Mouse (Mus musculus): ENCODE data around the gene Hes2. TPM values are rescaled to one million over a fixed set of nuclear protein-coding genes. Genes with fewer than 3 reads are reported as not detected.
A peak's percentile ranks its signal among the peaks of the same experiment; 100 is the strongest.

Gene Hes2
- polyA plus RNA-seq, 1 experiment from 2014 or later = 1.6 TPM

DNA sequence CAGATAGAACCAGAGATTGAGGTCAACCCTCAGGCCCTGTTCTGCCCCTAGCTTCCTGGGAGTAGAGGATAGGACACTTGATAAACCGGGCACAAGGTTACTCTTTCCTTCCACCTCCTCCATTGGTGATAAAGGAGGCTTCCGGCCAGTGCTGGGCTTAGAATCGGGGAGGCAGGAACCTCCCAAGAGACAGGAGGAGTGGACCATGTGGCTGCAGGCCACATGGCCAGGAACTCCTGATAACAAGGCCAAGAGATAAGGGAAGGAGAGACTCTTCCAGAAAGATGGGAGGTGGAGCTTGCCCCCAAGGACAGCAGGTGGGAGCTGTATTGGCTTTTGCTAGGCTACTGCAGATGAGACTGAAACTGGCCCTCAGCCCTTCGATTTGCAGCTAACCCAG, 8.1 kb upstream of the Hes2 start:
- H3K36me3 ChIP-seq = no peaks in the 10 kb centered on the region
- ATAC-seq (ENCODE audit: insufficient number of reproducible peaks, low FRiP score, low TSS enrichment, low read depth) = no peak
- WGBS = 77% methylated on average over 4 of the region's 4 CpGs

DNA sequence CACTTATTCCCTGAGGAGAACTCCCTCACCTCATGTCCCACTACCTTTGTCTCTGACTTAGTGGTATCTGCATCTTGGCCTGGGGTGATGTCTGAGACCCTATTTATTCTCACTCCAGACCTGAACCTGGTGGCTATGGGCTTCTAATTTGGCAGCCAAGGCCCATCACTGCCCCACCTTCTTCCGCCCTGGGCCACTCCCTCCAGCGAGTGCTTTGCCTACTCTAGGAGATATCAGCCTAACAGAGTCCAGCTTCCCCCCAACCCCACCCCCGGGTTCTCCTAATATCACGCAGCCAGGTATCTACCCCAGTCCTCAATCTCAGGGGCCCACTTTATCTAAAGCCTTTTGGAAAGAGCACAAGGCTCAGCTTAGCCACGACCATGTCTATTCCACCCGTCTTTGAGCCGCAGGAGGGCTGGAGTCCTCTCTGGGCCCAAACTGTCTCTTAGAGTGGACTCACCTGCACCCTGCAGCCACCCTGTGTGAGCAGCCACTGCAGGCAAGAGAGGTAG, 7.2 kb upstream of the Hes2 start:
- Histone ChIP-seq H3K9me3 (replicated peaks) (no peaks in the 10 kb centered on the region), H3K9ac (no peak overlapping the region), H3K36me3 (no peaks in the 10 kb centered on the region), H3K4me1 (peaks cover 23% of the 10 kb centered on the region), H3K27me3 (peaks cover 72% of the 10 kb centered on the region), H3K4me2 (replicated peaks) (peak overlapping the region; percentile 65), H3K27ac (replicated peaks) (no peak overlapping the region), H3K4me3 (replicated peaks) (peak overlapping the region; percentile 43)
- 0 out of 2 replicates have a peak, but pooled peaks have one; percentile 3 for ATAC-seq (ENCODE audit: insufficient number of reproducible peaks, low FRiP score, low TSS enrichment, low read depth)
- 16% methylated on average over 7 of the region's 7 CpGs for WGBS

More for the DNA sequence above, 8.1 kb upstream of the Hes2 start:
- H3K4me1 ChIP-seq = peaks cover 23% of the 10 kb centered on the region
- H3K4me2 ChIP-seq (replicated peaks) = no peak overlapping the region
- H3K9ac ChIP-seq = no peak overlapping the region
- H3K27ac ChIP-seq (replicated peaks) = no peak overlapping the region
- peaks cover 67% of the 10 kb centered on the region for H3K27me3 ChIP-seq
- H3K4me3 ChIP-seq (replicated peaks) = no peak overlapping the region
- no peaks in the 10 kb centered on the region for H3K9me3 ChIP-seq (replicated peaks)

DNA sequence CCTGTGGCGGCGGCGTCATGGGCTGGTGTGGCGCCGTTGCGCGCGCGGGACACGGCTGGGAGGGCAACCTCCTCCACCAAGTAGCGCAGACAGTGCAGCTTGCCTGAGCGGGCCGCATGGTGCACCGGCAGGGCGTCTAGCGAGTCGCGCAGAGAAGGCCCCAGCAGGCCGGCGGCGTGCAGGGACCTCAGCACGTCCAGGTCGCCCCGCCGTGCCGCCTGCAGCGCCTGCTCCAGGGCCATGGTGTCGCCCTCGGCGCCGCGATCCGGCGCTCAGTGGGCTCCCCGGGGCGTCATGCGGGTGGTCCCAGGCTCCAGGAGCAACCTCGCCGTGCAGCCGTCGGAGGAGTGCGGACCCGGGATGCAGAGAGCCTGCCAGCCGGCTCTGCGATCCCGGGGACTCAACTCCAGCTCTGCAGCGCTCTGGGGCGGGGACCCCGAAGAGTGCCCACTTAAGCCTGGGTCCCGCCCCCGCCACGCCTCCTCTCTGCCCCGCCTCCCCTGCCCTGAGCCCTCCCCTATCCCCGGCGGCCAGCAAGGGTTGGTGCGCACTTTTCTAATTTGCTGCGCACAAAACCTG, 6.6 kb upstream of the Hes2 start, which contains the start of gene Espn:
TSS of gene Espn (minus strand) at position 406 of the 579 bp plus-strand sequence.
- ATAC-seq (ENCODE audit: insufficient number of reproducible peaks, low FRiP score, low TSS enrichment, low read depth) = peak; percentile 58; the same call in 1 of the 2 replicates
- Histone ChIP-seq H3K4me3 (replicated peaks) (peak within 1 kb of the TSS; percentile 43), H3K27ac (replicated peaks) (no peak within 1 kb of the TSS), H3K4me2 (replicated peaks) (peak within 1 kb of the TSS; percentile 65), H3K36me3 (no peaks in the 10 kb centered on the region), H3K4me1 (peaks cover 23% of the 10 kb centered on the region), H3K27me3 (peaks cover 74% of the 10 kb centered on the region), H3K9ac (no peak within 1 kb of the TSS), H3K9me3 (replicated peaks) (no peaks in the 10 kb centered on the region)
- 1% methylated on average over 57 of the region's 57 CpGs for WGBS

DNA sequence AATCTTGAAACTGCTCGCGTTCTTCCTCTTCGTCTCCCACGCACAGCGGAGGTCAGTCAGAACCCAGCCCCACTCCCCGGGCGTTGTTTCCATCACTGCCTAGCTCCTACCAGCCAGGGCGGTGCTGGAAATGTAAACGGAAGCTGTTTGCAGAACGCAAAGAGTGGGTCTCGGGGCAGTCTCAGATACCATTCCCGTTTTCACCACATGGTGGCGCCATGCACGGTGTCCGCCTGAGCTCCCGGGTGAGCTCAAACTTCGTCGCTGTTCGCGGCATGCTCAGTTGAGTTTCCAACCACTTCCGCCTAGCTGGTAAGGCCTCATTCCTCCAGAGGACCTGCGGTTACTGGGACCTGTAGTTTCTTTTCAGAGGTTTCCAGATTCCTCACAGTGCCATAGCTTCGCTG, 4.9 kb upstream of the Hes2 start:
- Histone ChIP-seq H3K4me1 (peaks cover 31% of the 10 kb centered on the region), H3K27ac (replicated peaks) (no peak overlapping the region), H3K27me3 (peaks cover 89% of the 10 kb centered on the region), H3K4me3 (replicated peaks) (peak overlapping the region; percentile 26), H3K36me3 (no peaks in the 10 kb centered on the region), H3K9me3 (replicated peaks) (no peaks in the 10 kb centered on the region), H3K4me2 (replicated peaks) (peak overlapping the region; percentile 45), H3K9ac (no peak overlapping the region)
- ATAC-seq (ENCODE audit: insufficient number of reproducible peaks, low FRiP score, low TSS enrichment, low read depth) = no peak
- WGBS = 2% methylated on average over 23 of the region's 23 CpGs

DNA sequence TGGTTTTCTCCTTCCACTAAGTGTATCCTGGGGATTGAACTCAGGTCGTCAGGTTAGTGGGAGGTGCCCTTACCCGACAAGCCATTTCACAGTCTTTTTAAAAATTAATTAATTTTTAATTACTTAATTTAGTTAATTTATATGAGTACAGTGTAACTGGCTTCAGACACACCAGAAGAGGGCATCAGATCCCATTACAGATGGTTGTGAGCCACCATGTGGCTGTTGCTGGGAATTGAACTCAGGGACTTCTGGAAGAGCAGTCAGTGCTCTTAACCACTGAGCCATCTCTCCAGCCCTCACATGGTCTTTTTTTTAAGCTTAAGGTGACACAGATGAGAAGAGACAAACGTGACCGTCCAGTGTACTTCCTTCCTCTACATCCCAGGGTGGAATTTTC, 3.6 kb upstream of the Hes2 start:
- H3K9me3 ChIP-seq (replicated peaks) = no peaks in the 10 kb centered on the region
- peaks cover 89% of the 10 kb centered on the region for H3K27me3 ChIP-seq
- H3K36me3 ChIP-seq = no peaks in the 10 kb centered on the region
- peaks cover 42% of the 10 kb centered on the region for H3K4me1 ChIP-seq
- no peak overlapping the region for H3K9ac ChIP-seq
- H3K27ac ChIP-seq (replicated peaks) = no peak overlapping the region
- WGBS = 71% methylated on average over 4 of the region's 4 CpGs
- H3K4me3 ChIP-seq (replicated peaks) = no peak overlapping the region
- no peak for ATAC-seq (ENCODE audit: insufficient number of reproducible peaks, low FRiP score, low TSS enrichment, low read depth)
- no peak overlapping the region for H3K4me2 ChIP-seq (replicated peaks)

DNA sequence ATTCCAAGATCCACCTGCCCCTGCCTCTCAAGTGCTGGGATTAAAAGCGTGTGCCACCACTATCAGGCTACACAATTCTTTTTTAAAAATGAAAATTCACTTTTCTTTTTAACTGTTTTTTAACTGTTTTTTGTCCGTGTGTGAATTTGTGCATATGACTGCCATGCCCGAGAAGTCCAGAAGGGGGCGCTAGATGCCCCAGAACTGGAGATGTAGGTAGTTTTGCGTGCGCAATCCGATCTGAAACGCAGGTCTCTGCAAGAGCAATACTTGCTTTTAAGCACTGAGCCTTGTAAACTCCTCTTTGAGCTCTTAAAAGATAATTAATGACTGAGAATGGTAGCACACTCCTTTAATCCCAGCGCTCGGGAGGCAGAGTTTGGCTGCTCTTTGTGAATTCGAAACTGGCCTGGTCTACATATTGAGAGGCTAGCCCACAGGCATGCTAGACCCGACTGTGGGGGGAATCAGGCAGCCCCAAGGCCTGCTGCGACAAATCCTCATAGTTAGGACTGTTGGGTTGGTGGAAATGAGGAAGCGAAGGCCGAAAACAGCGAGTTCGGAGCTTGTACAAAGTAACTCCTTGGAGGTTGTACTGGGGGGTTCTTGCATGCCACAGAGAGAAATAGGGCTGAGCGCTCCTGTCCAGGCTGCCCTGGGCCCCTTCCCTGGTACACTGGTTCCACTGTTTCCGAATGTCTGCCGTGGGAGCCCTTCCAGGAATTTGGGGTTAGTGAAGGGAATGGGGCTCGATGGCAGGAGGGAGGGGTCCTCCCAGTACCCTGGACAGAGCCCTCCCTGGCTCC, 685 bp upstream of the Hes2 start:
- 12% methylated on average over 21 of the region's 21 CpGs for WGBS
- H3K9me3 ChIP-seq (replicated peaks) = no peaks in the 10 kb centered on the region
- ATAC-seq (ENCODE audit: insufficient number of reproducible peaks, low FRiP score, low TSS enrichment, low read depth) = no peak
- H3K4me2 ChIP-seq (replicated peaks) = peak overlapping the region; percentile 44
- no peaks in the 10 kb centered on the region for H3K36me3 ChIP-seq
- H3K27me3 ChIP-seq = peaks cover 89% of the 10 kb centered on the region
- no peak overlapping the region for H3K27ac ChIP-seq (replicated peaks)
- no peak overlapping the region for H3K9ac ChIP-seq
- peaks cover 30% of the 10 kb centered on the region for H3K4me1 ChIP-seq
- H3K4me3 ChIP-seq (replicated peaks) = peak overlapping the region; percentile 24

DNA sequence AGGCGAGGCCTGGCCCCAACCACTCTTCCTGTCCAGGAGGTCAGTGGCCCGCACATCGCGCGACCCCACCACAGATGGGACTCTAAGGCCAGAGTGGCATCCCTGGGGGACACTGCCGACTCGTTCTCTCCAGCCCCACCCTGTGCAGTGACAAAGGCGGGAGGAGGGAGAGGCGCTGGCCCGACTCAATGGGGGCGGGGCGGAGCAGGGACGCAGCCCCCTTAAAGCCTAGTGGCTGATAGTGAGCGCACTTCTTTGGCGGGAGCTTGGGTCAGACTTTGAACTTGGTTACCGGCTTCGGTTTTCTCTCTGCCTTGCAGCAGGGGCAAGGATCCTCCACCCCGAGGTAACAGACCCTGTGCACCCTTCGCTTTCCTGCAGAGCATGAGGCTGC, 615 bp downstream of the Hes2 start:
- Histone ChIP-seq H3K27me3 (peaks cover 84% of the 10 kb centered on the region), H3K27ac (replicated peaks) (no peak overlapping the region), H3K9ac (no peak overlapping the region), H3K9me3 (replicated peaks) (no peaks in the 10 kb centered on the region), H3K4me3 (replicated peaks) (peak overlapping the region; percentile 24; the same call in 1 of the 2 replicates), H3K36me3 (no peaks in the 10 kb centered on the region), H3K4me1 (peaks cover 20% of the 10 kb centered on the region), H3K4me2 (replicated peaks) (peak overlapping the region; percentile 44)
- no peak for ATAC-seq (ENCODE audit: insufficient number of reproducible peaks, low FRiP score, low TSS enrichment, low read depth)
- WGBS = 2% methylated on average over 19 of the region's 19 CpGs

DNA sequence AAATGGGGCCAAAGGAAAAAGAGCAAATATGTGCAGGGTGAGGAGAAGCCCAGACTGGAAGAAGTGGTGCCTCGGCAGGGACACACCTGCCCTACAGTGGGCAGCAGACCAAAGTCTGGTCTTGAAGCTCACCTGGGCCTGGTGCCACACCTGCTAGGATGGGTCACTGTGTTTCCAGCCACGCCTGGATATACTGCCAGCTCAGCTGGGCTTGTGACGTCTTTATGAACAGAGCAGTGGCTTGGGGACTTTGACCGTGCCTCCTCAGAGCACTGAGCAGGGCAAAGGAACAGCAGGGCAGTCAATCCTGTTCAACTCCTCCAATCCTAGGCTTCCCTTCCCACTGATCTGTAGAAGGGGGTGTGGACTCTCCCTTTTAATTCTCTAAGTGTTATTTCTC, 2.1 kb downstream of the Hes2 start:
- WGBS = 32% methylated on average over 4 of the region's 4 CpGs
- no peak overlapping the region for H3K27ac ChIP-seq (replicated peaks)
- ATAC-seq (ENCODE audit: insufficient number of reproducible peaks, low FRiP score, low TSS enrichment, low read depth) = no peak
- no peaks in the 10 kb centered on the region for H3K36me3 ChIP-seq
- no peak overlapping the region for H3K9ac ChIP-seq
- no peaks in the 10 kb centered on the region for H3K9me3 ChIP-seq (replicated peaks)
- peaks cover 29% of the 10 kb centered on the region for H3K4me1 ChIP-seq
- H3K4me3 ChIP-seq (replicated peaks) = no peak overlapping the region
- peaks cover 73% of the 10 kb centered on the region for H3K27me3 ChIP-seq
- H3K4me2 ChIP-seq (replicated peaks) = no peak overlapping the region

DNA sequence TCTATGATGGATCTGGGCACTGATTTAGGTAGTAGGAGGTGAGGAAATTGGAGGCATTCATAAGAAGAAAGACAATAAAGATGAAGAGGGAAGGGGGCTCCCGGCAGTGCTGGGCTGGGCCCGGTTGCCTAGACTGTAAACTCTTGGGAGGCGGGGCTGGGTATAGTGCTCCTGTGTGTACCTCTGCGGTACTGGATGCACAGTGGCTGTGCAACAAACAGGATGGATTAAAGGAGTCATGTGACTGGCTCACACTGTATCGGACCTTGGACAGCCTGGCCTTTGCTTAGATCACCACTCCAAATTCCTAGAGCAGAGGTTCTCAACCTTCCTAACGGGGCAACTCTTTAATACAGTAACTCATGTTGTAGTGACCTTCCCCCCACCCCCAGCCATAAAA, 2.9 kb downstream of the Hes2 start:
- Histone ChIP-seq H3K27ac (replicated peaks) (no peak overlapping the region), H3K4me1 (peaks cover 32% of the 10 kb centered on the region), H3K4me2 (replicated peaks) (no peak overlapping the region), H3K4me3 (replicated peaks) (no peak overlapping the region), H3K9me3 (replicated peaks) (no peaks in the 10 kb centered on the region), H3K9ac (no peak overlapping the region), H3K36me3 (no peaks in the 10 kb centered on the region), H3K27me3 (peaks cover 70% of the 10 kb centered on the region)
- 65% methylated on average over 6 of the region's 6 CpGs for WGBS
- no peak for ATAC-seq (ENCODE audit: insufficient number of reproducible peaks, low FRiP score, low TSS enrichment, low read depth)

DNA sequence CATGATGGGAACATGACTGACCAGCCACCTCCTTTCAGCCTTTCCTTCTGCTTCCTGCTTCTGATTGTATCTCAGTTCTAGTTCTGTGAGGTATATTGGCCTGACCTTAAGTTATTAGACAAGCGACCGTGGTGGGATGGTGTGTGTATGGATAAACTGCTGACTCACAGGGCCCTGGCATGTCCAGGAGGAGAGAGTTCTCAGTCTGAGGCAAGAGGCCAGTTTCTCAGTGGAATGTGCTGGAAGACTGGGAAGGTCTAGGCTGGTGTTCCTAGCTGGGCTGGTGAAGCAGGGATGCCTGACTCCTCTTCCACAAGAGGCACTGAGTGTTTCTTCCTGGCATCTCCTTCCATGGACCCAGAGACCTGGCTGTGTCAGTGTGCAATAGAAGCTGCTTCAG, 4.1 kb downstream of the Hes2 start:
- H3K36me3 ChIP-seq = no peaks in the 10 kb centered on the region
- peaks cover 61% of the 10 kb centered on the region for H3K27me3 ChIP-seq
- ATAC-seq (ENCODE audit: insufficient number of reproducible peaks, low FRiP score, low TSS enrichment, low read depth) = no peak
- no peak overlapping the region for H3K9ac ChIP-seq
- peaks cover 32% of the 10 kb centered on the region for H3K4me1 ChIP-seq
- 76% methylated on average over 2 of the region's 2 CpGs for WGBS
- H3K4me3 ChIP-seq (replicated peaks) = no peak overlapping the region
- H3K4me2 ChIP-seq (replicated peaks) = no peak overlapping the region
- no peak overlapping the region for H3K27ac ChIP-seq (replicated peaks)
- H3K9me3 ChIP-seq (replicated peaks) = no peaks in the 10 kb centered on the region

DNA sequence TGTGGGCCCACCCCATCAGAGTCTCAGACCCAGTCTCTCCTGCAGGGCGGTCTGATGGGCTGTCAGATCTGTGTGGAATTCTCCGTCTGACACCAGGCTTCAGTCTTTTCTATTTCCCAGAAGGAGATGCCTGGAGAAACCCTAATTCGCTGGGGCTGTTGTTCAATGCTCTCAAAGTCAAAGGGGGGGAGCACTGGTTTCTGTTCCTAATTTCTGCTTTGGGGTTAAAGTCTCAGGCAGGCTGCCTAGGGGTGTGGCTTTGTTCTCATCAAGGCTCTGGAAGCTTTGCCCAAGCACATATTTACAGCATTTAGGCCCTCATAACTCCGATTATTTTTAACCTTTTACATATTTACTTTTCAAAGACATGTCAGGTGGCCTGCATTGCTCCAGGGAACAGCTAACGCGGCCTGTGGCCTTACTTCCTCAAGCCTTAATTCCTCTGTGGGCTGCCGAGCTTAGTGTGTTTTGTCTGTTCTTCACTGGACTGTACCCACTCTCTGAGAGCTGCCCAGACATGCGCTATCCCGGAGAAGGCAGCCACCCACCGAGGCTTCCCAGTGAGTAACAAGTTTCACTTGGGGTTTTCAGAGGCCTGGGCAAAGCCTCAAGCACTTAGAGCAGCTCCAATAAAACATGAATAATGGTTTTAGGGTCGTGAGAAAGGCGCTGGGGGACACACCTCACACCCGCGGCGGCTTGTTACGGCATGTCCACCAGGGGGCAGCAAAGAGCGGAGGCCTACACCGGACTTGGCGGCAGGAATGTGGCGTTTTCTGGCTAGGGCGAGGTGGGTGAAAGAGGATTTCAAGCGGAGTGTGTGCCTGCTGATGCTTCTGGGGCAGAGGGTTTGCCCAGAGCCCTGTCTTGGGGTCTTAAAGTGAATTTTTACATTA, 6.6 kb downstream of the Hes2 start:
- Histone ChIP-seq H3K27me3 (peaks cover 36% of the 10 kb centered on the region), H3K4me1 (peaks cover 13% of the 10 kb centered on the region), H3K36me3 (no peaks in the 10 kb centered on the region), H3K9ac (no peak overlapping the region), H3K9me3 (replicated peaks) (no peaks in the 10 kb centered on the region), H3K4me2 (replicated peaks) (peak overlapping the region; percentile 27), H3K4me3 (replicated peaks) (no peak overlapping the region), H3K27ac (replicated peaks) (0 out of 2 replicates have a peak overlapping the region, but pooled peaks have one; percentile 53)
- WGBS = 14% methylated on average over 22 of the region's 22 CpGs
- ATAC-seq (ENCODE audit: insufficient number of reproducible peaks, low FRiP score, low TSS enrichment, low read depth) = no peak

Measured in embryonic facial prominence, embryonic 15.5 days (tissue).